Mouse (Mus musculus) layer of hippocampus, postnatal 36 days (tissue): Measurements from ENCODE around the gene Kcnj6. TPM values are rescaled to one million over a fixed set of nuclear protein-coding genes. Genes with fewer than 3 reads are reported as not detected.

ENCODE experiments used
- DNase-seq, 2 experiments: peaks; one replicate each; pipeline ENCODE4 v3.0.0; 2022
- total RNA-seq, 2 experiments: library from RNA; stranded (reverse); gene quantifications; 2 replicates each; pipeline ENCODE4 v1.2.3; 2021

Kcnj6 gene
- total RNA-seq: 100 to 1,000 TPM; 121 to 135 TPM

DNA sequence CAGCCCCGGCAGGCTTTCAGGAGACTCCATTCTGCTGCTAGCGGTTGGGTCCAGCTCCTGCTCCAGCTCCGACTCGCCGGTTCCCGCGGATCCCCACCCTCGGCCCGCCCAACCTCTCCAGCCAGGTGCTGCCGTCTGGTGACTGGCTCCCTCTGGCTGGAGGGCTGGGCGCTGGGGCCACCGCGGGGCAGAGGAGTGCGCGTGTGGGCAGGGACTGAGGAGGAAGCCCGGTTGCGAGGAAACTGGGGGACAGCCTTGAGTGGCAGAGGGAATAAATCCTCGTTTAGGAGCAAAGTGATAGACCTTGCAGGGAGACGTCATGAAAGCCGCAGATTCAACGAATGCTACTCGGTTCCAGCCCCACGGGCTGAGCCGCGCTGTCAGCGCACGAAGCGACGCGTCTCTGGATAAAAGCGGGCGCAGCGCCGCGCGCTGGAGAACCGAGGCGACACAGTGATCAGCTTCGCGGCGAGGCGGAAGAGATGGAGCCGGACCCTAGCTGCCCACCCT is at the start of gene Kcnj6:
Gene Kcnj6, minus strand, starts transcription at position 362 of the 510 bp plus-strand sequence.
- peak; percentile 79 to 81 for DNase-seq

DNA sequence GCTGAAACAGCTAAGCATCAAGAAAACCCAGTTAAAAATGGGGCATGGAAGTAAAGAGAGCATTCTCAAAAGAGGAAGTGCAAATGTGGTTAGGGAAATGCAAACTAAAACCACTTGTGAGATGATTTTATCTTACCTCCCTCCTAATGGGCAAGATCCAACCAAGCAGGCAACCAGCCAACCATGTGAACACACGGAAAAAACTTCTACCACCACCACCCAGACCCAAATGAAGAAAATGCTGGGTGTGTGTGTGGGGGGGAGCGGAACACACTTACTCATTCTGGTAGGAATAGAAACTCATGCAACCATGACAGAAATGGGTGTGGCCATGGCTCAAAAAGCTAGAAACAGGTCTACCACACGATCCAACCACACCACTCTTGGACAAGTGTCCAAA is 12.4 kb upstream of the Kcnj6 start:
- DNase-seq: no peak

DNA sequence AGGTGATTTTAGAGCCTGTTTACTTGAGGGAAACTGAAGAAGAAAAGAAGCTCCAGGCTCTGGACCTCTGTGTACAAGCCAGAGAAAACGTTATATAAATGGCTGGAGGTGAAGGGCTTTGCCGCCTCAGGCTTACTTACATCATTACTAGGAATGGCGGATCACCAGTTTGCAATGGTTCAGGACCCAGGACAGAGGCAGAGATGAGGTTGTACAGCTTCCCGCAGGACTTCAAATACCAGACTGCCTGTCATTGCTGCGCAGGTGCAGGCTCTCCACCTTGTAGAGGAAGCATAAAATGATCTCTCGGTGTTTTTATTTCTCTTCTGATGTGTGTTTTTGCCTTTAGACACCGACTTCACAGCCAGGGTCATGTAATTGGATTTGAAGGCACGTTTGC is 7.1 kb upstream of the Kcnj6 start:
- DNase-seq: no peak

DNA sequence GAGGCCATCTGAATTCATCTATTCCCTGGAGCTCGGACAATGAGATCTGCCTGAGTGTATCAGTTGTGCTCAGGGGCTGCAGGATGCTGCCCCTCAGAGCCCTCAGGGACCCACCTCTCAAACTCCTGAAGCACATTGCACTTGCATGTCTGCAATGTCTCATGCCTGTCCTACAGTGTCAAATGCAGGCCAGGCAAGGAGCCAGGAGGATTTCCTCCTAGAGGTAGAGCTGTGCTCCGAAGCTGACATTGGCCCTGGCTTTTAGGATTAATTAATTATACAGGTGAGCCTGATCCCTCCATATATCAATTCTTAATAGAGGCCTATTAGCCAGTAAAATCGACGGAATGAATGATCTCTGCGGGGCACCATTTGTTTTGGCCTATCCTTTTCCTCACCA is 2.0 kb upstream of the Kcnj6 start:
- DNase-seq: no peak

DNA sequence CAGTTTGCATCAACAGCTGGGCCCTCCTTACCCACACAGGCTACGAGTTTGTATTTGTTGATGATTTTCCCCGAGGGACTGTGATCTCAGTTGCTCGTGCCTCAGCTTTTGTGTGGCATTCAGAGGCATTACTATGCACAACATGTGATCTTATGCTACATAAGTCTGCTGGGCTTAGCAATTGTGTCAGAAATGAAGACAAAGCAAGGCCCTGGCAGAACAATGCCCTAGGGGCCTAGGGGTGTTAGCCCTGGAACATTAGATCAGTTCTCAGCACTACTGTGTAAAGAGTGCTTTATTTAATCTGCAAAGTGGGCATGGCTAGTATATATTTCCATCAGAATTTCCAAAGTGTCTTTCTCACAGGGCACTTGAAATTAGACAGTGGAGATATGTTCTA is 1.5 kb upstream of the Kcnj6 start:
- DNase-seq: no peak

DNA sequence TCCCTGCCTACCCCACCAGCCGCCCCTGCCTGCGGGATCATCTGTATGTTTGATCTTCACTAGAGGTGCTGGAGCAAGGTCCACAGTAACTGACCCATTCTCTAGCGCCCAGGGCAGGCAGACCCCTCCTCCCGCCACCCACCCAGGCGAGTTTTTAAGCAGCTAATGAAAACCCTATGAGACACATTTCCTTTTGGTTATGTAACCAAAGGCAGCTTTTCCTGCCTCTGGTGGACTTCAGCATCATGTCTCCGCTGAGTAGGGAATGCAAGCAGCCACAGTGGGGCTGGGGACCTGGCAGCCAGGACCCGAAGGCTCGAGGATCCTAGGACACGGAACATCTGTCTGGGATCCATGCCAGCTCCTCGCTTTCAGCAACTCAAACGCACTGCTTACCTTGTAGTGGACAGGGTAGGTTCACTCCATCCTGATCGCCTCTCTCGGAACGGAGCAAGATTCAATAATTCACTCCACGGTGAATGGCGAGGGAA is 665 bp downstream of the Kcnj6 start:
- DNase-seq: peak; percentile 48 to 59

DNA sequence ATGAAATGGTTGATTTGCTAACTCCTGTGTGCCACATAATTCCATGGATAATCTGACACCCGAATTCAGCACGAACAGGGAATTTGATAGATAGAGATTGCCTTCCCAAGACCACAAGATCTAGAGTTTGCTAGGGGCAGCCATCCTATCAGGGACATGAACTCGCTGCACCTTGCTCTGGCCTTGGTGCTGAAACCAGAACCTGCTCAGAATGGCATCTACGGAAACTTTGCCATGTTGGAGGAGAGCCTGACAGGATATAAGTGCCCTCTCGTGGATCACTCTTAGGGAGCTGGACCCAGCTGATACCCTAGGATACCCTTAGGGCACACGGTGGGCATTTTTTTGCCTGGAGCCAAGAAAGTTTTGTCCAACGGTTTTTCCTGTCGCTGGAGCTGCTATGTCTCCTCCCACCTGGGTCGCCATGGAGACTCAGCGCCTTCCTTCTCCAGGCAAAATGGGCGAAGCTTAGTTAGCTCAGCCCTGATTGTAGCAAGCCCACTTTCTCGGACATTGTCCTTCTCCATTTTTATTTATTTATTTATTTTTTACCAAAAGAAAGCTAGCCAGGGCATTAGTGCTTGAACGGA is 1.9 kb downstream of the Kcnj6 start:
- DNase-seq: peak; percentile 42 to 62

DNA sequence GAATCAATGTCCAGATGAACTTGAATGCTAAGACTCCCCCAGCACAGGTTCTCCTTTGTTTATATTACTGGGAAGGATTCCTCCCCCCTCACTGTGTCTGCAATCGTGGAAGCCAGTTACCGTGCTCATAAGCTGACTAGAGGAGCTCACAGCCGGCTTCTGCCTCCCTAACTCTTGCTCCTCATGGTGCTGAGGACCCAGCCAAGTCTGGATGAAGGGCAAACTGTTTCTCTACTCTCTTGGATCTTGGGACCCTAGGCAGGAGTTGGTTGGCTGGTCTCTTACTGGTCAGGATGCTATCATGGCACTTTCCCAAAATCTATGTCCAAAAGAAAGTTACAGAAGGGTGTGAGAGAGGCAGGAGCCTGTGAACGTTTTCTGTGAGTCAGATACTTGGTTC is 2.6 kb downstream of the Kcnj6 start:
- DNase-seq: no peak

DNA sequence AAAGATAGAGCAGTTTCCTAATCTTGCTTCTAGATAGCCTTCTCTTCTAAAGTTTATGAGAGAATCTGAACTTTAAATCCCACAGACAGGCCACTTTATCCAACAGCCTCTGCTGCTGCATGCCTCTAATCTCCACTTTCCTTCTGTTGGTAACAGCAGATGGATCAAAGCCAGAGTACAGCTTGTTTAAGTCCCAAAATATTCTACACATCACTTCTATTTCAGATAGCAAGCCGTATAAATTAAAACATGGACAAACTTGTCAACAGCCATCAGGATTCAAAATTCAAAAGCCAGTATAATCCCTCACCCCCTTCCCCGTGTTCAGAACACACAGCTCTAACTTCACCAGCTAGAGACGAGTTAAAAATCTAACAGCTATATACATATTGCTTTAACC is 3.4 kb downstream of the Kcnj6 start:
- no peak for DNase-seq

DNA sequence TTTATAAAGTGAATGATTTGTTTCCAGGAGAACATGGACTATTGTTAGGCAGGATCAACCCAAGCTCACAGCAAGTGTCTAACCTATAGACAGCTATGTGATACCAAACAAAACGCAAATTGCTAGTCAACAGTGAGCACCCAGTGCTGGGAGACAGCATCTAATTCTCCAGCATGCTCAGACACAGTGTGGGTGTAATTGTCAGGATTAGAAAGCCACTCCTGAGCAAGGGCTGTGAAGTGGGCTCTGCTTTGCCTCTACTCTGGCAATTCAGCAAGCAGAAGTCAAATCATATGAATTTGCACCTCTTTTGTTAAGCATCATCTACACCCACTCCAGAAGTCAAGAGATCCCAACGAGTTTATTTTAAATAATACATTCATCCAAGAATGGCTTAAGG is 7.4 kb downstream of the Kcnj6 start:
- DNase-seq: no peak

DNA sequence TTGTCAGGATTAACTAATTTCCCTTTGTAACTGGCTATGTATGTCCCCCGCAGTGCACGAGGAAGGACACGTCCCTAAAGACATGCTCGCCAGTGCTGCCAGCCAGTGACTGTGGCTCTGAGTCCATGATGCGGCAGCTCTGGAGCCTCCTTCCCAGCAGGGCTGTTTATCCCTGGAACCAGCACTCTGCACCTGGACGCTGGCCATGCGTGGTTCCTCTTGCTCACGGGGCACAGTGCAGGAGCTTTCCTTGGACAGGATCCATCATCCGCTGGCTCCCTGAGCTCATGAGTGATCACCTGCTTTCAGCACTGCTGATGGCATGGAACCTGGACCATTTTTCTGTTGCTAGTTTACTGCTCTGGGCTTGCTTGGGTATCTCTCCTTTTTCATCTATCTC is 10.8 kb downstream of the Kcnj6 start:
- no peak for DNase-seq

DNA sequence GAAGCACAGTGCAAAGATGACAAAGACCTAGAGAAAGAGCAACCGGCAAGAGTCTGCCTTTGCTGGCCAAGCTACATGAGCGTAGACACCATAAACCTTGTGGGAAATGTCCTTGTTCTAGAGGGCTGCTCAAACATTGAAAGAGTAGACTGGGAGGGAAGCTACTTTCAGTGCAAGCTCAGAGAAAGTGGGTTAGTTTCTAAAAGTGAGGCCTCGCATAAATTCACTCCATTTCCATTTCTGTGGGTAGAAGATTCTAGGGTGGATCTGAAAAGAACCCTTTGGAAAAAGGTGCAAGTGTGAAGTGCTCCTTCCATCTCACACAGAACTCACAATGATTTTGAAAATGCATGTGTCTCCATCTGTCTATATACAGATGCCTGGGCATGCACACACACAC is 13.2 kb downstream of the Kcnj6 start:
- DNase-seq: no peak

DNA sequence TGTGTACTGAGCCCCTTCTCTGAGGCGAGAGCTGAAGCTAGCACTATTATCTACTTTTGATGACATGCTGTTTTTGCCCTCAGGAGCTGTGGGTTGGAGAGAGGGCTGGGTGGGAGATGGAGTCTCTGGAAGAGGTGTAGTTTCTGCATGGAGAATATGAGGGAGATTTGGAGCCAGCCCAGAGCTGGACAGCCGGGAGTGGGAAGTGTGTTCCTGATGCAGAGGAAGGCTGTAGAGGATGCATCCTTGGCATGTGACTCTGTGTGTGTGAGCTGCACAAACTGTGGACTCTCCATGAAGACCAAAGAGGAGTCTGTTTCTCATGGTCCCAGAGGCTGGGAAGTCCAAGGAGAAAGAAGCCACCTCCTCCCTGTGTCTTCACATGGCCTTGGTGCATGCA is 17.1 kb downstream of the Kcnj6 start:
- no peak for DNase-seq

DNA sequence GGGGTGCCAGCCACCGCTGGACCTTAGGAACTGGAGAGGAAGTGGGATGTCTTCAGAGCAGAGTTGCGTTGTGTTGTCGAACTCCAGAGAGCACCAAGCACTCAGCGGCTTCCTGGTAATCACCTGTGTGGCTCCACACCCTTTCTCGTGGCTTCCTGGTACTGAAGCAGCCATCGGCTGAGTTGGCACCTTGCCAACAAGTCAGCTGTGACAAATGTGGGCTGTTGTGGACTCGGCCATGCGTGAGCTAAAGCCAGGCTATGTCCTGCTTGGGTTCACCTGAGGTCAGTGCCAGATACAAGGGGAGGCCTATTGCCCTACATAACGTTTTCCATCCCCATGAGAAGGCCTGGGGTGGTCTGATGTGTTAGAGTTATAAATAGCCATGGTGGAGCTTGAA is 18.0 kb downstream of the Kcnj6 start:
- DNase-seq: no peak

DNA sequence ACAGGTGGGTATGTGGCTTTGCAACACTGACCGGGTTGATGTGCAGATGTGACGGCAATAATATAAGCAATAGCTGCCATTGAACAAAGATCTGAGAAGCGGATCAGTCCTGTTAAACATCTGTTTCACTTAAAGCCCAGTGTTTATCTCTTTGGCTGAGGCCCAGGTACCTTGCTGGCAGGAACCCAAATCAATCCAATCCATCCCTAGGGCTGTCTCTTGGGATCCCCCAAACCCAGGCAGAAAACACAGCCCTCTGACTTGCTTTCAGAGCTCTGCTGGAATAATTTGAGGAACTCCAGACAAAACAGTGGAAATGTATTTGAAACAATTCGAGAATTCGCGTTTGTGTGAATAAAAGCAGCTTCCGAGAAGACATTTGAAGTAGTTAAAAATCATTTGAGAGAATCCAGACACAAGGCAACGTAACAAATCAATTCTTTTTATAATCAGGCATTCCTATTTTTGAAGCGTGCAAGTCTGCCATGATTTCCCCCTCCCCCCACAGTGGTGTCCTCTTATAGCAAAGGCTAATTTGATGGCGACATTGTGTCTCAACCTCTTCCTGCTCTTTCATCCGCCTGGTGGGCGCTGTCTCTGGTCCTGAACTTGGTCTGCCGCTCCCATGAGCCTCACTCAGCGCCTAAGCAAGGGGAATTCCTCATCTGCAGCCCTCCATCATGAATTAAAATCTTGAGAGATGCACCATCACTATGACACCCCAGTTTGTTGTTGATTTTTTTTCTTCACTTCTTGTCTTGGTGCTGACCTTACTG is 25.2 kb downstream of the Kcnj6 start:
- no peak for DNase-seq

DNA sequence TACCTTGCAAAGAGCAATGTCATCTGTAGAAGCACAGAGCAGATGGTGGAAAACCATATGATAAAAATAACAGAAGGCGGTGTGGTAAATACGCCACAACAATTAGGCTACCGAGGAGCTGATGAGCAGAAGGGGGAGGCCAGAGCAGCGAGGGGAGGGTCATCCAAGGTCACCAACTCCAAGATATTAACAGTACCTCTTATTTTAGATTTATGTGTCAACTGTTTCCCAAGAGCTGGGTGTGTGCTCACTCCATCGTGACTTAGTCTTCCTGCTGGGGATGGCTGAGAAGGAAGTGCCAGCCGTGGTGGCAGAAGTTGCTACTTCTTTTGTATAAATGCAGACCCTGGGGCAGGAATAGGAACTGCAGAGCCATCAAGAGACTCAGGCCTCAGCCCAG is 28.6 kb downstream of the Kcnj6 start:
- DNase-seq: no peak

DNA sequence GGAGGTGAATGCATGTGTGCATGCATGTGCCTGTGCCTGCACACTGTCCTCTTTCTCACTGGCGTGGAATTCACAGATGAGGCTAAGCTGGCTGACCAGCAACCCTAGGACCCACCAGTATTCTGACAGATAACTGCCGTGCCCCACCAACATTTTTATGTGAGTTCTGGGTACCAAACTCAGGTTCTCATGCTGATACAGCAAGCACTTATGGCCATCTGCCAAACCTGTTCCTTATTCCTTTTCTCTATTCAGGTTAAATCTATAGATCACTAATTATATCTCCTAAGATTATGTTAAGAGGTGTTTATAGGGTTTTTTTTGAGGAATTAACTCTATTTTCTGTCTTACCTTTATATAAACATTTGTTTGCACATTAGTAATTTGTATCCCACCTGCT is 29.0 kb downstream of the Kcnj6 start:
- no peak for DNase-seq

DNA sequence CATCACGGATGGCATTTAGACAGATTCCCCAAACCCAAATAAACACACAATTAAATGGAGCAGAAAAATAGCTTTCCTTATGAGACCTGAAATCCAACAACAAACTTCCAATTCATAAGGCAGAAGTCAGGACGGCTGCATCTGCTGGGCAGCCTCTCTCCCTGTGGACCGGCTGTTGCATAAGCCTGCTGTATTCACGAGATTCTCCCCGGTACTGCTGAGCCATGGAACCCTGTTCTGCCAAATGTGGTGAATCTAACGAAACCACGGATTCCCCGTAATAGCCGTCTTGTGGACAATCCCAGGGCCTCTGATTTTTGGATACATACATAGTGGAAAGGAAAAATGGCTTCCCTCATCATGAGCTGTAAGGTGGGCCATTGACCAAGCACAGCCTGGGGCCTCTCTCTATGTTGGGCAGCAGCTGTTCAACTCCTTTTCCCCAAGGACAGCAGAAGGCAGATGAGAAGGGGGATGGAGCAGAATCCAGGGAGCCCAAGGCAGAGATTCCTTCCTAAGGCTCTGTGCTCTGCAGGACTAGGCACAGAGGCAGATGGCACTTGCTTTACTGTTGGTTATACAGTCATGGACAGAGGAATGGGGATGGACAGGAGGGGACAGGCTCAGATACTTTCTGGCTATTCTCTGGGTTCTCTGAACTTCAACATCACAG is 40.2 kb downstream of the Kcnj6 start:
- DNase-seq: peak in 1 of 2 experiments; percentile 40

DNA sequence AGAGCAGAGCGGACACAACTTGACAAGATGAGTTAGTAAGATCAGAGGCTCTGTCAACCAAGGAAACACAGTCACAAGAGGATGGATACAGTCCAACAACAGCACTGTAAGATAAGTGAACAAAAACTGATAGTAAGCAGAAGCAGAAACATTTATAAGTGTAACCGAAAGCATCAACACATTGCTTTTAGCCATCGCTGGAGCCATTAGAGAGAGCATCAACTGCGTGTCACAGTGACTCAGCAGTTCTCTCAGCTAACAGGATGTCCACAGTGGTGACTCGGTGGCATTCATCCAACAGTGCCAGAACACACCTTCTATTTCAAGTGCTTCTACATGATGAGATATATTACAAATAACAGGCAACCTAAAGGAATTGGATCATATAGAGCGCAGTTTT is 41.1 kb downstream of the Kcnj6 start:
- no peak for DNase-seq

DNA sequence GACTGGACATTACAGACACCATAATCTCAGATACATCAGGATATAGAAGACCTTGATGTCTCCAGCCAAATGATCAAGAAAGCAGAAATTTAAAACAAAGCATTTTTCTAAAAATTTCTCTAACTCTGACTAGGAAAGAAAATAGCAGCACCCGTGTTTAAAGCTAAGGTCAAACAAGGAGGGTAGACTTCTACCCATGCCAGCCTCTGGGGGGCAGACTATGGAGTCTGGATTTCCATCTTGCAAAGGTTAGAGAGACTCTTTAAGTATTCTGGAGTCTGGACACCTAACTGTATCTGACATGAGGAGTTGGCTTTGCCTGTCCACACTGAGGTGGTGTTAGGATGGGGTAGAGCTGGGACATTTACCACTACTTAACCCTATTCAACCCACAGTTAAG is 44.2 kb downstream of the Kcnj6 start:
- DNase-seq: no peak

DNA sequence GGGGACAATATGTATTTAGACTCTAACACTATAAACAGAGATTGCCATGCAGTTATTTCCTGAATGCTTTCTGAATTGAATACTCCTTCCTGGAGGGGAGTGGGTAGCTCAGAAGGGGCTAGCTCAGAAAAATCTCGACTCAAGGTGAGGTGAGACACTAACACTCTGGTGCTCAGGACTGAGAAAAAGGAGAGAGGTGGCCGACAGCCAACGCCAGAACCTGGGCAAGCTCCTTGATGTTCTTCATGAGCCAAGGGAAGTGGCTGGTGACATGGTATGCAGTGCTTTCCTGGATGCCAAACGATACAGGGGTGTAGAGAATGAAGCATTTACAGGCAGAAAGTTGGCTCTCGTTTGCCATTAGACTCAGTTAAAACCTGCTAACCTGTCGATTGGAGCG is 48.3 kb downstream of the Kcnj6 start:
- DNase-seq: no peak

DNA sequence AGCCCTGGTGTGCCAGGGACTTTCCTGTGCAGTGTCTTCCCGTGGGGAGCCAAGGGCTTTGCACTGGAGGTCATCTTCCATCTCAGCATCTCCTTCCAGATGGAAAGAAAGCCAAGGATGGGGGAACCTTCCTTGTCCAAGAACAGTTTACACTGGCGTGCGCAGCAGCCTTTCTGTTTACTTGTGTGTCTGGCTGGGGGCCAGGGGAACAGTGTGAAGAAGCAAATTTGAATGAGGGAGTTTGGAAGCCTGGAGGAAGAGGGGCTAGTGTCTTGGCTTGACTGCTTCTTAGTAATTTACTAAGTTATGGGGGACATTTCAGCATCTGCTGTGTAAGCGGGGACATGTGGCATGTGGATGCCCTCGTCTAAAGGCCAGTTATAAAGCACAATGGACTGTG is 50.7 kb downstream of the Kcnj6 start:
- no peak for DNase-seq

DNA sequence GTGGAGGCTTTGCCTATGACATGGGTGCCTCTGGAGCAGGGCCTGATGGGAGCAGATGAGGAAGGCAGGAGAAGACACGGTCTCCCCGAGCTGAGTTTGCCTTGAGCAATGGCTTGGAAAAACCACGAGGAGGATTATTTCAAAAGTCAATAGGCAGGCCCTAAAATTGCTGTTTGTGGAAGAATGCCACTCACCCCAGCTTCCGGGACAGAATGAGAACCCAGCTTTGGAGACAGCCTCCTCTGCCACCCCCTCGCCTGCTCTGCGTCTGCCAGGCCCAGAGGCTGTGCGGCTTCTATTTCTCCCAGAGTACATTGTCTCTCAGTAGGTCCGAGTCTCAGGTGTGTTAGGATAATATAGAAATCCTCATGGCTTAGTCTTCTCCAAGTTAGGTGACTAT is 64.8 kb downstream of the Kcnj6 start:
- peak; percentile 70 to 71 for DNase-seq
